Mouse (Mus musculus): Measurements from ENCODE around the gene Gm20388. TPM values are rescaled to one million over a fixed set of nuclear protein-coding genes. Genes with fewer than 3 reads are reported as not detected.

Gene Gm20388
- total RNA-seq, 1 experiment from 2014 or later = 18.4 TPM

GRCm38 (mm10) chr8:122067783-122068505 is 2157.3 kb downstream of the Gm20388 start:
- no peak for ATAC-seq (replicated peaks in 1 of 2; ENCODE audit: insufficient read depth in 1 of 2, low FRiP score in 2 of 2, low TSS enrichment in 1 of 2, low read depth in 1 of 2, poor library complexity in 2 of 2, severe bottlenecking in 2 of 2)

- ATAC-seq (replicated peaks in 1 of 2; ENCODE audit: insufficient read depth in 1 of 2, low FRiP score in 2 of 2, low TSS enrichment in 1 of 2, low read depth in 1 of 2, poor library complexity in 2 of 2, severe bottlenecking in 2 of 2) = no peak
Measured at GRCm38 (mm10) chr8:122068609-122069008, 2158.0 kb downstream of the Gm20388 start.

- no peak for ATAC-seq (replicated peaks in 1 of 2; ENCODE audit: insufficient read depth in 1 of 2, low FRiP score in 2 of 2, low TSS enrichment in 1 of 2, low read depth in 1 of 2, poor library complexity in 2 of 2, severe bottlenecking in 2 of 2)
Measured at GRCm38 (mm10) chr8:122069281-122069680, 2158.6 kb downstream of the Gm20388 start.

GRCm38 (mm10) chr8:122071193-122071592 is 2160.6 kb downstream of the Gm20388 start:
- ATAC-seq (replicated peaks in 1 of 2; ENCODE audit: insufficient read depth in 1 of 2, low FRiP score in 2 of 2, low TSS enrichment in 1 of 2, low read depth in 1 of 2, poor library complexity in 2 of 2, severe bottlenecking in 2 of 2) = no peak

GRCm38 (mm10) chr8:122073964-122074363 is 2163.3 kb downstream of the Gm20388 start:
- no peak for ATAC-seq (replicated peaks in 1 of 2; ENCODE audit: insufficient read depth in 1 of 2, low FRiP score in 2 of 2, low TSS enrichment in 1 of 2, low read depth in 1 of 2, poor library complexity in 2 of 2, severe bottlenecking in 2 of 2)

- no peak for ATAC-seq (replicated peaks in 1 of 2; ENCODE audit: insufficient read depth in 1 of 2, low FRiP score in 2 of 2, low TSS enrichment in 1 of 2, low read depth in 1 of 2, poor library complexity in 2 of 2, severe bottlenecking in 2 of 2)
Measured at GRCm38 (mm10) chr8:122074442-122074841, 2163.8 kb downstream of the Gm20388 start.

GRCm38 (mm10) chr8:122074977-122075376 is 2164.3 kb downstream of the Gm20388 start:
- no peak for ATAC-seq (replicated peaks in 1 of 2; ENCODE audit: insufficient read depth in 1 of 2, low FRiP score in 2 of 2, low TSS enrichment in 1 of 2, low read depth in 1 of 2, poor library complexity in 2 of 2, severe bottlenecking in 2 of 2)

- no peak for ATAC-seq (replicated peaks in 1 of 2; ENCODE audit: insufficient read depth in 1 of 2, low FRiP score in 2 of 2, low TSS enrichment in 1 of 2, low read depth in 1 of 2, poor library complexity in 2 of 2, severe bottlenecking in 2 of 2)
Measured at GRCm38 (mm10) chr8:122076183-122076842, 2165.7 kb downstream of the Gm20388 start.

GRCm38 (mm10) chr8:122078321-122078720 is 2167.7 kb downstream of the Gm20388 start:
- peak in 1 of 2 experiments; percentile 43; a peak in 1 of 4 replicates for ATAC-seq (replicated peaks in 1 of 2; ENCODE audit: insufficient read depth in 1 of 2, low FRiP score in 2 of 2, low TSS enrichment in 1 of 2, low read depth in 1 of 2, poor library complexity in 2 of 2, severe bottlenecking in 2 of 2)

- no peak for ATAC-seq (replicated peaks in 1 of 2; ENCODE audit: insufficient read depth in 1 of 2, low FRiP score in 2 of 2, low TSS enrichment in 1 of 2, low read depth in 1 of 2, poor library complexity in 2 of 2, severe bottlenecking in 2 of 2)
Measured at GRCm38 (mm10) chr8:122079093-122079492, 2168.5 kb downstream of the Gm20388 start.

GRCm38 (mm10) chr8:122080347-122080746 is 2169.7 kb downstream of the Gm20388 start:
- ATAC-seq (replicated peaks in 1 of 2; ENCODE audit: insufficient read depth in 1 of 2, low FRiP score in 2 of 2, low TSS enrichment in 1 of 2, low read depth in 1 of 2, poor library complexity in 2 of 2, severe bottlenecking in 2 of 2) = no peak

- no peak for ATAC-seq (replicated peaks in 1 of 2; ENCODE audit: insufficient read depth in 1 of 2, low FRiP score in 2 of 2, low TSS enrichment in 1 of 2, low read depth in 1 of 2, poor library complexity in 2 of 2, severe bottlenecking in 2 of 2)
Measured at GRCm38 (mm10) chr8:122083401-122083800, 2172.8 kb downstream of the Gm20388 start.

GRCm38 (mm10) chr8:122084145-122084544 is 2173.5 kb downstream of the Gm20388 start:
- ATAC-seq (replicated peaks in 1 of 2; ENCODE audit: insufficient read depth in 1 of 2, low FRiP score in 2 of 2, low TSS enrichment in 1 of 2, low read depth in 1 of 2, poor library complexity in 2 of 2, severe bottlenecking in 2 of 2) = no peak

GRCm38 (mm10) chr8:122084726-122085410 is 2174.2 kb downstream of the Gm20388 start:
- no peak for ATAC-seq (replicated peaks in 1 of 2; ENCODE audit: insufficient read depth in 1 of 2, low FRiP score in 2 of 2, low TSS enrichment in 1 of 2, low read depth in 1 of 2, poor library complexity in 2 of 2, severe bottlenecking in 2 of 2)

GRCm38 (mm10) chr8:122086064-122086463 is 2175.4 kb downstream of the Gm20388 start:
- ATAC-seq (replicated peaks in 1 of 2; ENCODE audit: insufficient read depth in 1 of 2, low FRiP score in 2 of 2, low TSS enrichment in 1 of 2, low read depth in 1 of 2, poor library complexity in 2 of 2, severe bottlenecking in 2 of 2) = no peak

GRCm38 (mm10) chr8:122088631-122089030 is 2178.0 kb downstream of the Gm20388 start:
- ATAC-seq (replicated peaks in 1 of 2; ENCODE audit: insufficient read depth in 1 of 2, low FRiP score in 2 of 2, low TSS enrichment in 1 of 2, low read depth in 1 of 2, poor library complexity in 2 of 2, severe bottlenecking in 2 of 2) = no peak

GRCm38 (mm10) chr8:122089186-122089700 is 2178.6 kb downstream of the Gm20388 start:
- ATAC-seq (replicated peaks in 1 of 2; ENCODE audit: insufficient read depth in 1 of 2, low FRiP score in 2 of 2, low TSS enrichment in 1 of 2, low read depth in 1 of 2, poor library complexity in 2 of 2, severe bottlenecking in 2 of 2) = no peak

- no peak for ATAC-seq (replicated peaks in 1 of 2; ENCODE audit: insufficient read depth in 1 of 2, low FRiP score in 2 of 2, low TSS enrichment in 1 of 2, low read depth in 1 of 2, poor library complexity in 2 of 2, severe bottlenecking in 2 of 2)
Measured at GRCm38 (mm10) chr8:122092476-122092875, 2181.8 kb downstream of the Gm20388 start.
